Mouse (Mus musculus): ENCODE data around the gene Plcb3. TPM values are rescaled to one million over a fixed set of nuclear protein-coding genes. Genes with fewer than 3 reads are reported as not detected.

Gene Plcb3
- polyA plus RNA-seq (2015; fragmentation: Nextera tagmentation; extraction: Ambion mirVana), result 48.2 and 49.1 TPM in 2 replicates

- peaks cover 69% of the 10 kb centered on the region for H3K4me1 ChIP-seq
- no peak for ATAC-seq (ENCODE audit: insufficient number of reproducible peaks, low FRiP score, low TSS enrichment, low read depth)
- H3K9me3 ChIP-seq (replicated peaks), result no peaks in the 10 kb centered on the region
These were observed at the start of gene Plcb3 for GRCm38 (mm10) chr19:6975537-6976521. Plcb3 (minus strand) TSS chr19:6976470.

GRCm38 (mm10) chr19:7020224-7020641, 44.0 kb upstream of the Plcb3 start:
- ATAC-seq (ENCODE audit: insufficient number of reproducible peaks, low FRiP score, low TSS enrichment, low read depth), result 0 out of 2 replicates have a peak, but pooled peaks have one; percentile 41
- Histone ChIP-seq H3K27me3 (no peaks in the 10 kb centered on the region), H3K4me1 (no peaks in the 10 kb centered on the region), H3K36me3 (peaks cover 66% of the 10 kb centered on the region), H3K4me3 (replicated peaks) (no peak overlapping the region), H3K9ac (no peak overlapping the region), H3K9me3 (replicated peaks) (no peaks in the 10 kb centered on the region), H3K27ac (replicated peaks) (no peak overlapping the region), H3K4me2 (replicated peaks) (no peak overlapping the region)
- 49% methylated on average over 3 of the region's 3 CpGs for WGBS

More at GRCm38 (mm10) chr19:6975537-6976521, at the start of gene Plcb3:
- Histone ChIP-seq H3K9ac (peak within 1 kb of the TSS; percentile 66), H3K4me2 (replicated peaks) (peak within 1 kb of the TSS; percentile 76), H3K27me3 (no peaks in the 10 kb centered on the region), H3K4me3 (replicated peaks) (peak within 1 kb of the TSS; percentile 65), H3K27ac (replicated peaks) (peak within 1 kb of the TSS; percentile 91), H3K36me3 (peaks cover 8% of the 10 kb centered on the region)
- WGBS, result under 1% methylated on average over 16 of the region's 16 CpGs

GRCm38 (mm10) chr19:7019191-7019590, 42.9 kb upstream of the Plcb3 start, which contains the start of gene Fermt3:
Fermt3 (minus strand) TSS chr19:7019469.
- Histone ChIP-seq H3K9ac (no peak within 1 kb of the TSS), H3K9me3 (replicated peaks) (no peaks in the 10 kb centered on the region), H3K4me1 (no peaks in the 10 kb centered on the region), H3K4me2 (replicated peaks) (no peak within 1 kb of the TSS), H3K27me3 (no peaks in the 10 kb centered on the region), H3K27ac (replicated peaks) (no peak within 1 kb of the TSS; the same call in 1 of the 2 replicates), H3K36me3 (peaks cover 56% of the 10 kb centered on the region), H3K4me3 (replicated peaks) (no peak within 1 kb of the TSS)
- 76% methylated on average over 5 of the region's 5 CpGs for WGBS
- no peak for ATAC-seq (ENCODE audit: insufficient number of reproducible peaks, low FRiP score, low TSS enrichment, low read depth)

- Histone ChIP-seq H3K36me3 (peaks cover 51% of the 10 kb centered on the region), H3K4me1 (no peaks in the 10 kb centered on the region), H3K27ac (replicated peaks) (no peak overlapping the region; the same call in 1 of the 2 replicates), H3K9me3 (replicated peaks) (no peaks in the 10 kb centered on the region), H3K9ac (no peak overlapping the region), H3K4me2 (replicated peaks) (no peak overlapping the region), H3K4me3 (replicated peaks) (no peak overlapping the region), H3K27me3 (no peaks in the 10 kb centered on the region)
- no peak for ATAC-seq (ENCODE audit: insufficient number of reproducible peaks, low FRiP score, low TSS enrichment, low read depth)
- 81% methylated on average over 11 of the region's 11 CpGs for WGBS
These were observed 42.3 kb upstream of the Plcb3 start for GRCm38 (mm10) chr19:7018546-7018945.

GRCm38 (mm10) chr19:7017541-7018457, 41.5 kb upstream of the Plcb3 start:
- Histone ChIP-seq H3K27ac (replicated peaks) (no peak overlapping the region), H3K36me3 (peaks cover 44% of the 10 kb centered on the region), H3K4me3 (replicated peaks) (no peak overlapping the region), H3K9ac (no peak overlapping the region), H3K4me2 (replicated peaks) (no peak overlapping the region), H3K9me3 (replicated peaks) (no peaks in the 10 kb centered on the region), H3K4me1 (no peaks in the 10 kb centered on the region), H3K27me3 (no peaks in the 10 kb centered on the region)
- no peak for ATAC-seq (ENCODE audit: insufficient number of reproducible peaks, low FRiP score, low TSS enrichment, low read depth)
- WGBS, result 78% methylated on average over 12 of the region's 12 CpGs

- H3K27ac ChIP-seq (replicated peaks), result no peak overlapping the region
- no peak overlapping the region for H3K9ac ChIP-seq
- no peaks in the 10 kb centered on the region for H3K4me1 ChIP-seq
- no peaks in the 10 kb centered on the region for H3K27me3 ChIP-seq
- 90% methylated on average over 20 of the region's 20 CpGs for WGBS
- H3K36me3 ChIP-seq, result peaks cover 13% of the 10 kb centered on the region
- no peak overlapping the region for H3K4me3 ChIP-seq (replicated peaks)
- H3K4me2 ChIP-seq (replicated peaks), result no peak overlapping the region
- no peak for ATAC-seq (ENCODE audit: insufficient number of reproducible peaks, low FRiP score, low TSS enrichment, low read depth)
- H3K9me3 ChIP-seq (replicated peaks), result no peaks in the 10 kb centered on the region
These were observed 38.3 kb upstream of the Plcb3 start for GRCm38 (mm10) chr19:7014481-7015135.

- 86% methylated on average over 9 of the region's 9 CpGs for WGBS
- H3K9me3 ChIP-seq (replicated peaks), result no peaks in the 10 kb centered on the region
These were observed 37.7 kb upstream of the Plcb3 start for GRCm38 (mm10) chr19:7013984-7014383.

GRCm38 (mm10) chr19:7012426-7012825, 36.2 kb upstream of the Plcb3 start:
- no peak overlapping the region for H3K27ac ChIP-seq (replicated peaks)
- no peaks in the 10 kb centered on the region for H3K9me3 ChIP-seq (replicated peaks)
- ATAC-seq (ENCODE audit: insufficient number of reproducible peaks, low FRiP score, low TSS enrichment, low read depth), result no peak
- no peak overlapping the region for H3K9ac ChIP-seq
- H3K27me3 ChIP-seq, result no peaks in the 10 kb centered on the region
- no peaks in the 10 kb centered on the region for H3K36me3 ChIP-seq
- 80% methylated on average over 4 of the region's 4 CpGs for WGBS
- H3K4me1 ChIP-seq, result no peaks in the 10 kb centered on the region
- no peak overlapping the region for H3K4me3 ChIP-seq (replicated peaks)
- H3K4me2 ChIP-seq (replicated peaks), result no peak overlapping the region

More at GRCm38 (mm10) chr19:7013984-7014383, 37.7 kb upstream of the Plcb3 start:
- Histone ChIP-seq H3K4me1 (no peaks in the 10 kb centered on the region), H3K4me3 (replicated peaks) (no peak overlapping the region), H3K27me3 (no peaks in the 10 kb centered on the region), H3K27ac (replicated peaks) (no peak overlapping the region), H3K9ac (no peak overlapping the region), H3K4me2 (replicated peaks) (no peak overlapping the region), H3K36me3 (peaks cover 7% of the 10 kb centered on the region; the same call in 1 of the 2 replicates)
- no peak for ATAC-seq (ENCODE audit: insufficient number of reproducible peaks, low FRiP score, low TSS enrichment, low read depth)

- no peak overlapping the region for H3K4me3 ChIP-seq (replicated peaks)
- H3K9ac ChIP-seq, result no peak overlapping the region
- no peaks in the 10 kb centered on the region for H3K27me3 ChIP-seq
- no peaks in the 10 kb centered on the region for H3K36me3 ChIP-seq
- no peak; the same call in 1 of the 2 replicates for ATAC-seq (ENCODE audit: insufficient number of reproducible peaks, low FRiP score, low TSS enrichment, low read depth)
- 0 out of 2 replicates have a peak overlapping the region, but pooled peaks have one; percentile 17 for H3K27ac ChIP-seq (replicated peaks)
- H3K4me1 ChIP-seq, result no peaks in the 10 kb centered on the region
- WGBS, result 79% methylated on average over 9 of the region's 9 CpGs
- no peak overlapping the region for H3K4me2 ChIP-seq (replicated peaks)
- H3K9me3 ChIP-seq (replicated peaks), result no peaks in the 10 kb centered on the region
These were observed 30.8 kb upstream of the Plcb3 start for GRCm38 (mm10) chr19:7006892-7007593.
